Mouse (Mus musculus): ENCODE results near the gene Ccdc93. TPM values are rescaled to one million over a fixed set of nuclear protein-coding genes. Genes with fewer than 3 reads are reported as not detected.

The Ccdc93 gene
- polyA plus RNA-seq, 1 experiment from 2014 or later, result 3.4 TPM

- TF ChIP-seq EP300 (IDR thresholded peaks at IDR 0.05), result no peak
- no peak for TF ChIP-seq CTCF (IDR thresholded peaks at IDR 0.05)
- Histone ChIP-seq H3K4me2 (replicated peaks; ENCODE audit: low read depth, low read length) (no peak overlapping the region), H3K27me3 (replicated peaks; ENCODE audit: insufficient read depth, low read length) (no peaks in the 10 kb centered on the region), H3K36me3 (ENCODE audit: insufficient read depth, low read length) (no peaks in the 10 kb centered on the region), H3K4me1 (ENCODE audit: insufficient read depth, low read depth, low read length) (no peaks in the 10 kb centered on the region), H3K9ac (replicated peaks; ENCODE audit: low read depth) (no peak overlapping the region), H3K9me3 (ENCODE audit: low read length) (no peaks in the 10 kb centered on the region), H3K27ac (ENCODE audit: low read length) (no peak overlapping the region), H3K4me3 (ENCODE audit: low read depth, low read length) (no peak overlapping the region)
- ATAC-seq, result no peak
- WGBS, result 92% methylated on average over 2 of the region's 2 CpGs
- no peak for DNase-seq (ENCODE audit: low spot score)
These were observed 81.1 kb downstream of the Ccdc93 start for GRCm38 (mm10) chr1:121511966-121512365.

DNA sequence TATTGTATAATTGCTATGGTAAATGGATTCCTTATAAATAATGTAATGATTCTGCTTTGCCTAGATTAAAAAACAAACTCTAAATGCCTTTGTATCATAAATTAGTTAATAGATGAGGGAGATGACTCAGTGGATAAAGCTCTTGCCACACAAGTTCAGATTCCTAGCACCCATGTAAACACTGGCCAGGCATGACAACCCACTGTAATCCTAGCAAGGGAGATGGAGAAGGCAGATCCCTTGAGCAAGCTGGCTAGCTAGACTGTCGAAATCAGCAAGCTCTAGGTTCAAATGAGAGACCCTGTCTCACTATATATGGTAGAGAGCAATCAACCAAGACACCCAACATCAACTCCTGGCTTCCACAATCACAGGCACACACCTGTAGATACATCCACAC is 87.8 kb downstream of the Ccdc93 start:
- no peak overlapping the region for H3K4me3 ChIP-seq (ENCODE audit: low read depth, low read length)
- DNase-seq (ENCODE audit: low spot score) (no peak), ATAC-seq (no peak)
- H3K9me3 ChIP-seq (ENCODE audit: low read length), result no peaks in the 10 kb centered on the region
- H3K9ac ChIP-seq (replicated peaks; ENCODE audit: low read depth), result no peak overlapping the region
- no peak overlapping the region for H3K4me2 ChIP-seq (replicated peaks; ENCODE audit: low read depth, low read length)
- WGBS, result 50% methylated on average over 1 of the region's 1 CpGs
- TF ChIP-seq EP300 (IDR thresholded peaks at IDR 0.05) (no peak), CTCF (IDR thresholded peaks at IDR 0.05) (no peak)
- no peaks in the 10 kb centered on the region for H3K4me1 ChIP-seq (ENCODE audit: insufficient read depth, low read depth, low read length)
- no peaks in the 10 kb centered on the region for H3K27me3 ChIP-seq (replicated peaks; ENCODE audit: insufficient read depth, low read length)
- no peak overlapping the region for H3K27ac ChIP-seq (ENCODE audit: low read length)
- H3K36me3 ChIP-seq (ENCODE audit: insufficient read depth, low read length), result no peaks in the 10 kb centered on the region

GRCm38 (mm10) chr1:121527061-121527460 is 96.2 kb downstream of the Ccdc93 start:
- Histone ChIP-seq H3K4me1 (ENCODE audit: insufficient read depth, low read depth, low read length) (no peaks in the 10 kb centered on the region), H3K36me3 (ENCODE audit: insufficient read depth, low read length) (no peaks in the 10 kb centered on the region), H3K4me3 (ENCODE audit: low read depth, low read length) (no peak overlapping the region), H3K27me3 (replicated peaks; ENCODE audit: insufficient read depth, low read length) (peaks cover 12% of the 10 kb centered on the region), H3K4me2 (replicated peaks; ENCODE audit: low read depth, low read length) (no peak overlapping the region), H3K27ac (ENCODE audit: low read length) (no peak overlapping the region), H3K9me3 (ENCODE audit: low read length) (no peaks in the 10 kb centered on the region), H3K9ac (replicated peaks; ENCODE audit: low read depth) (no peak overlapping the region)
- DNase-seq (ENCODE audit: low spot score) (no peak), ATAC-seq (no peak)
- WGBS, result 41% methylated on average over 17 of the region's 17 CpGs
- no peak for TF ChIP-seq CTCF (IDR thresholded peaks at IDR 0.05)

DNA sequence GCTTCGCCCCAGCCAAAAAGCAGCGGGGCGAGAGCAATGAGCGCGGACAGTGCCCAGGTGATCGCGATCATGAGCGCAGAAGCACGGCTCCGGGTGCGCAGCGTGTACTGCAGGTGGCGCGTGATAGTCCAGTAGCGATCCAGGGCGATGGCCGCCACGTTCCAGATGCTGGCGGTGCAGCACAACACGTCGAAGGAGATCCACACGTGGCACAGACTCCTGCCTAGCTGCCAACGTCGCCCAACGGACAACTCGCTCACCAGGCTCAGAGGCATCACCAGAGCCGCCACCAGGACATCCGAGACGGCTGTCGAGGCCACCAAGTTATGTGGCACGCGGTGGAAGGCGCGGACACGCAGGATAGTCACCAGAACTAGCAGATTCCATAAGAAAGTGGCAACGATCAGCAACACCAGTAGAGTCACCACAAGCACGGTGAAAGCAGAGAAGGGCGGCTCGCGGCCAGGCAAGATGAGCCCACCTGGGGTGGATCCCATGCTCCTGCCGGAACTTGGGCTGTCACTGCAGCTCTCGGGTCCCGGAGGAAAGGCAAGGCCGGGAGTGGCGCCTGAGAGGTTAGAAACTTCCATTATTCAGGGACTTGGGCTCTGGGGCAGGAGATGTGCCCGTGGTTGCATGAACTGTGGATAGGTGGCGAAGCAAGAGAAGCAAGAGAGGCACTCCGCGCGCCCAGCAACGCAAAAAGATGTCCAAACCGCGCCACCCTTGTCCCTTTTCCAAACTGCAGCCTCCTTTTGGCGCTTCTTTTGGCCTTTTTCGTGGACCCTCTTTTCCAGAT is 97.0 kb downstream of the Ccdc93 start:
- DNase-seq (ENCODE audit: low spot score), result no peak
- TF ChIP-seq CTCF (IDR thresholded peaks at IDR 0.05) (no peak), EP300 (IDR thresholded peaks at IDR 0.05) (no peak)
- Histone ChIP-seq H3K4me1 (ENCODE audit: insufficient read depth, low read depth, low read length) (no peaks in the 10 kb centered on the region), H3K36me3 (ENCODE audit: insufficient read depth, low read length) (no peaks in the 10 kb centered on the region), H3K27ac (ENCODE audit: low read length) (no peak overlapping the region), H3K9me3 (ENCODE audit: low read length) (no peaks in the 10 kb centered on the region), H3K27me3 (replicated peaks; ENCODE audit: insufficient read depth, low read length) (peaks cover 12% of the 10 kb centered on the region), H3K4me3 (ENCODE audit: low read depth, low read length) (no peak overlapping the region), H3K4me2 (replicated peaks; ENCODE audit: low read depth, low read length) (peak overlapping the region; percentile 32), H3K9ac (replicated peaks; ENCODE audit: low read depth) (no peak overlapping the region)
- no peak for ATAC-seq
- WGBS, result 15% methylated on average over 55 of the region's 55 CpGs

DNA sequence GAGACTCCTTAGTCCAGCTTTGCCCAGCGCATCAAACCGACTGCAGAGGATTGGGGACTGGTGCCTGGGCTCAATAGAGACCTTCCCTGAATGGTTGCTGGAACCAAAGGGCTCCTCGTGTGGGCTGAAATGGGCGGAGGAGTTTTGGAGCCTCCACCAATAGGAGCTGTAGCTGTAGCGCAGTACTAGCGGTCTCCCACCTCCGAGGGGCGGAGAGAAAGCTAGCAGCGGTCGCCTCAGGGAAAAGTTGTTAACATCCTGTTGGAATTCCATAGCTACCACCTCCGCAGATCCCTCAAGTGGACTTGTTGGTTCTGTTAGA is 97.5 kb downstream of the Ccdc93 start, which contains the start of gene Htr5b:
TSS of gene Htr5b (minus strand) at position 67 of the 322 bp plus-strand sequence.
- DNase-seq (ENCODE audit: low spot score), result no peak
- peak within 1 kb of the TSS; percentile 32 for H3K4me2 ChIP-seq (replicated peaks; ENCODE audit: low read depth, low read length)
- no peaks in the 10 kb centered on the region for H3K4me1 ChIP-seq (ENCODE audit: insufficient read depth, low read depth, low read length)
- H3K9ac ChIP-seq (replicated peaks; ENCODE audit: low read depth), result no peak within 1 kb of the TSS
- no peaks in the 10 kb centered on the region for H3K9me3 ChIP-seq (ENCODE audit: low read length)
- H3K27ac ChIP-seq (ENCODE audit: low read length), result no peak within 1 kb of the TSS
- no peaks in the 10 kb centered on the region for H3K36me3 ChIP-seq (ENCODE audit: insufficient read depth, low read length)
- ATAC-seq, result peak; percentile 43; the same call in 1 of the 2 replicates
- WGBS, result 6% methylated on average over 11 of the region's 11 CpGs
- peaks cover 12% of the 10 kb centered on the region for H3K27me3 ChIP-seq (replicated peaks; ENCODE audit: insufficient read depth, low read length)
- no peak within 1 kb of the TSS for H3K4me3 ChIP-seq (ENCODE audit: low read depth, low read length)
- no peak for TF ChIP-seq EP300 (IDR thresholded peaks at IDR 0.05)

GRCm38 (mm10) chr1:121529286-121529685 is 98.4 kb downstream of the Ccdc93 start:
- no peak for TF ChIP-seq EP300 (IDR thresholded peaks at IDR 0.05)
- TF ChIP-seq CTCF (IDR thresholded peaks at IDR 0.05), result no peak
- Histone ChIP-seq H3K4me1 (ENCODE audit: insufficient read depth, low read depth, low read length) (no peaks in the 10 kb centered on the region), H3K4me3 (ENCODE audit: low read depth, low read length) (no peak overlapping the region), H3K27ac (ENCODE audit: low read length) (no peak overlapping the region), H3K9ac (replicated peaks; ENCODE audit: low read depth) (no peak overlapping the region), H3K4me2 (replicated peaks; ENCODE audit: low read depth, low read length) (no peak overlapping the region), H3K36me3 (ENCODE audit: insufficient read depth, low read length) (no peaks in the 10 kb centered on the region), H3K9me3 (ENCODE audit: low read length) (no peaks in the 10 kb centered on the region), H3K27me3 (replicated peaks; ENCODE audit: insufficient read depth, low read length) (peaks cover 12% of the 10 kb centered on the region)
- DNase-seq (ENCODE audit: low spot score), result no peak
- ATAC-seq, result no peak
- WGBS, result 81% methylated on average over 6 of the region's 6 CpGs
